Mouse (Mus musculus): Measurements from ENCODE around the gene Ube4a. TPM values are rescaled to one million over a fixed set of nuclear protein-coding genes. Genes with fewer than 3 reads are reported as not detected.

The Ube4a gene
- polyA plus RNA-seq, 1 experiment: 9.5 TPM

DNA sequence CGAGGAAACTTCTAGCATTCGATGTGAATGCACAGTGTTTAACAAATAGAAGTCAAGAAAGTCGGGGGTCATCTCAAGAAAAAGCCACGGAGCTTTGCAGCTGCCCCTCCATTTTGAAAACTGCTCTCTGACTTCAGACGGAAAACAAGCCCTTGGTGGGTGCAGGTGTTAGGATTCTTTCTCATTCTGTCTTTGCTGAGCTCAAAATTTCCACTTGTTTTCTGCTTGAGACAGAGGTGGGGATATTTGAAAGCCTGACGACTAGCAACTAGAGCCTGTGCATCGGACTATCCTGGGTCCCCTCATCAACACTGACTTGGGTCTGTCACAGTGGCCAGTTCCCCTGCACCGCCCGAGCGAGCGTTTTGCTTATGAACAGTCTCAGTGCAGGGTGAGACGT lies 42.0 kb upstream of the Ube4a start:
- Histone ChIP-seq H3K36me3 (ENCODE audit: control insufficient read depth, insufficient read depth, low read length) (no peaks in the 10 kb centered on the region), H3K27ac (ENCODE audit: insufficient read depth, low read length) (no peak overlapping the region), H3K27me3 (ENCODE audit: control insufficient read depth, insufficient read depth, low read length) (no peaks in the 10 kb centered on the region), H3K4me1 (ENCODE audit: control insufficient read depth, insufficient read depth, insufficient read length) (no peaks in the 10 kb centered on the region), H3K4me3 (ENCODE audit: extremely low read depth, insufficient read depth, insufficient read length) (no peak overlapping the region; the same call in 1 of the 2 replicates)
- WGBS: 65% methylated on average over 12 of the region's 12 CpGs
- DNase-seq (ENCODE audit: low read depth in 1 of 2, low spot score in 2 of 2): no peak
- TF ChIP-seq POLR2A (IDR thresholded peaks at IDR 0.05; ENCODE audit: low read depth, low read length) (no peak), CTCF (IDR thresholded peaks at IDR 0.05; ENCODE audit: extremely low read depth, insufficient read depth, insufficient read length, insufficient replicate concordance) (no peak)

- no peaks in the 10 kb centered on the region for H3K27me3 ChIP-seq (ENCODE audit: control insufficient read depth, insufficient read depth, low read length)
- no peak for TF ChIP-seq POLR2A (IDR thresholded peaks at IDR 0.05; ENCODE audit: low read depth, low read length)
- no peak for TF ChIP-seq CTCF (IDR thresholded peaks at IDR 0.05; ENCODE audit: extremely low read depth, insufficient read depth, insufficient read length, insufficient replicate concordance)
- H3K36me3 ChIP-seq (ENCODE audit: control insufficient read depth, insufficient read depth, low read length): no peaks in the 10 kb centered on the region
- H3K4me1 ChIP-seq (ENCODE audit: control insufficient read depth, insufficient read depth, insufficient read length): no peaks in the 10 kb centered on the region; the same call in 1 of the 2 replicates
- H3K27ac ChIP-seq (ENCODE audit: insufficient read depth, low read length): no peak overlapping the region
- WGBS: 81% methylated on average over 3 of the region's 3 CpGs
- no peak for DNase-seq (ENCODE audit: low read depth in 1 of 2, low spot score in 2 of 2)
- no peak overlapping the region for H3K4me3 ChIP-seq (ENCODE audit: extremely low read depth, insufficient read depth, insufficient read length)
Observed at GRCm38 (mm10) chr9:45000249-45000648, 34.8 kb upstream of the Ube4a start.

DNA sequence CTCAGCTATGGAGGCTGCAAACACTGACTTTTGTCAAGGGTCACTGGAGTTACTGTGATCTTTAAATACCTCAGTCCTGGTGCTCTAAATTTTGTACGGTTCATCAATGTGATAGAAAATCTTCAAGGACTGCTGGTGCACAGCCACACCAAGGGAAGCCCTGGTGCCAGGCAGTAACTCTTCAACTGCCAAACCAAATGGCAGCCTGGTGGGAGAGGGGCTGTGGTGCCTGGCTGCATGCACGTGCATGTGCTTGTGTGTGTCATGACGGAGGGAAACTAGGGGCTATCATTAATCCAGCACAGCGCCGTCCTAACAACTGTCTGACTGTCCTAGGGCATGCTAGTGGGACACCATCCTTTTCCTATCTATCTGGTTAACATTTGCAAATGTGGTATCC lies 34.4 kb upstream of the Ube4a start:
- Histone ChIP-seq H3K4me3 (ENCODE audit: extremely low read depth, insufficient read depth, insufficient read length) (no peak overlapping the region), H3K4me1 (ENCODE audit: control insufficient read depth, insufficient read depth, insufficient read length) (no peaks in the 10 kb centered on the region; the same call in 1 of the 2 replicates), H3K27ac (ENCODE audit: insufficient read depth, low read length) (no peak overlapping the region), H3K27me3 (ENCODE audit: control insufficient read depth, insufficient read depth, low read length) (no peaks in the 10 kb centered on the region), H3K36me3 (ENCODE audit: control insufficient read depth, insufficient read depth, low read length) (no peaks in the 10 kb centered on the region)
- WGBS: 84% methylated on average over 5 of the region's 5 CpGs
- no peak for DNase-seq (ENCODE audit: low read depth in 1 of 2, low spot score in 2 of 2)
- TF ChIP-seq POLR2A (IDR thresholded peaks at IDR 0.05; ENCODE audit: low read depth, low read length): no peak
- no peak for TF ChIP-seq CTCF (IDR thresholded peaks at IDR 0.05; ENCODE audit: extremely low read depth, insufficient read depth, insufficient read length, insufficient replicate concordance)

DNA sequence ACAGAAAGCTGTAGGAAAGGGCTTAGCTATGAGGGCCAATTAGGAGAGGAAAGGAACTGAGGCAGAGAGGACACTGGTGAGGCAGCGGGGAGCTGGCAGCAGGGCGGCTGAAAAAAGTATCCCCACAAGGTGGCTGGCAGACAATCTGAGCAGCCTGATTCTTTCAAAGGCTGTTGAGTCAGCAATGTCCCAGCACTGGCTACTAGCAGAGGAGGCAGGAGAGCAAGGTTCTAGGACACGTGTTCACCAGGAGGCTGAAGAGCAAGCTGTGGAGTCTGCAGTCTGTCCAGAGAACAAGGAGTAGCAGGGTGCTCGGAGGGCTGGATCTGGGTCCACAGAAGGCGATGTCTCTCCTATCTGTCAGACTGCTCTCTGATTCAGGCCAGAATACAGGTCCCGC lies 33.8 kb upstream of the Ube4a start:
- DNase-seq (ENCODE audit: low read depth in 1 of 2, low spot score in 2 of 2): no peak

GRCm38 (mm10) chr9:44998138-44998537 lies 32.7 kb upstream of the Ube4a start:
- Histone ChIP-seq H3K27ac (ENCODE audit: insufficient read depth, low read length) (no peak overlapping the region), H3K36me3 (ENCODE audit: control insufficient read depth, insufficient read depth, low read length) (no peaks in the 10 kb centered on the region), H3K4me1 (ENCODE audit: control insufficient read depth, insufficient read depth, insufficient read length) (no peaks in the 10 kb centered on the region; the same call in 1 of the 2 replicates), H3K27me3 (ENCODE audit: control insufficient read depth, insufficient read depth, low read length) (no peaks in the 10 kb centered on the region), H3K4me3 (ENCODE audit: extremely low read depth, insufficient read depth, insufficient read length) (no peak overlapping the region)
- TF ChIP-seq CTCF (IDR thresholded peaks at IDR 0.05; ENCODE audit: extremely low read depth, insufficient read depth, insufficient read length, insufficient replicate concordance): no peak
- 22% methylated on average over 11 of the region's 11 CpGs for WGBS
- DNase-seq (ENCODE audit: low read depth in 1 of 2, low spot score in 2 of 2): no peak

More for the DNA sequence above, 33.8 kb upstream of the Ube4a start:
- no peak overlapping the region for H3K27ac ChIP-seq (ENCODE audit: insufficient read depth, low read length)
- H3K36me3 ChIP-seq (ENCODE audit: control insufficient read depth, insufficient read depth, low read length): no peaks in the 10 kb centered on the region
- TF ChIP-seq POLR2A (IDR thresholded peaks at IDR 0.05; ENCODE audit: low read depth, low read length): no peak
- H3K4me3 ChIP-seq (ENCODE audit: extremely low read depth, insufficient read depth, insufficient read length): no peak overlapping the region
- WGBS: 62% methylated on average over 6 of the region's 6 CpGs
- no peaks in the 10 kb centered on the region; the same call in 1 of the 2 replicates for H3K4me1 ChIP-seq (ENCODE audit: control insufficient read depth, insufficient read depth, insufficient read length)
- H3K27me3 ChIP-seq (ENCODE audit: control insufficient read depth, insufficient read depth, low read length): no peaks in the 10 kb centered on the region

- no peak overlapping the region for H3K27ac ChIP-seq (ENCODE audit: insufficient read depth, low read length)
- H3K4me3 ChIP-seq (ENCODE audit: extremely low read depth, insufficient read depth, insufficient read length): no peak overlapping the region
- DNase-seq (ENCODE audit: low read depth in 1 of 2, low spot score in 2 of 2): no peak
- H3K4me1 ChIP-seq (ENCODE audit: control insufficient read depth, insufficient read depth, insufficient read length): no peaks in the 10 kb centered on the region; the same call in 1 of the 2 replicates
- H3K27me3 ChIP-seq (ENCODE audit: control insufficient read depth, insufficient read depth, low read length): no peaks in the 10 kb centered on the region
- 86% methylated on average over 7 of the region's 7 CpGs for WGBS
- TF ChIP-seq CTCF (IDR thresholded peaks at IDR 0.05; ENCODE audit: extremely low read depth, insufficient read depth, insufficient read length, insufficient replicate concordance): no peak
- H3K36me3 ChIP-seq (ENCODE audit: control insufficient read depth, insufficient read depth, low read length): no peaks in the 10 kb centered on the region
Observed at GRCm38 (mm10) chr9:44996590-44996989, 31.2 kb upstream of the Ube4a start.

GRCm38 (mm10) chr9:44994962-44995361 lies 29.6 kb upstream of the Ube4a start:
- no peak for TF ChIP-seq CTCF (IDR thresholded peaks at IDR 0.05; ENCODE audit: extremely low read depth, insufficient read depth, insufficient read length, insufficient replicate concordance)
- no peak for TF ChIP-seq POLR2A (IDR thresholded peaks at IDR 0.05; ENCODE audit: low read depth, low read length)
- Histone ChIP-seq H3K4me1 (ENCODE audit: control insufficient read depth, insufficient read depth, insufficient read length) (no peaks in the 10 kb centered on the region; the same call in 1 of the 2 replicates), H3K4me3 (ENCODE audit: extremely low read depth, insufficient read depth, insufficient read length) (no peak overlapping the region), H3K27ac (ENCODE audit: insufficient read depth, low read length) (no peak overlapping the region), H3K27me3 (ENCODE audit: control insufficient read depth, insufficient read depth, low read length) (no peaks in the 10 kb centered on the region), H3K36me3 (ENCODE audit: control insufficient read depth, insufficient read depth, low read length) (no peaks in the 10 kb centered on the region)
- no peak for DNase-seq (ENCODE audit: low read depth in 1 of 2, low spot score in 2 of 2)
- 82% methylated on average over 4 of the region's 4 CpGs for WGBS
